Mouse (Mus musculus): ENCODE data around the gene Fancc.

DNA sequence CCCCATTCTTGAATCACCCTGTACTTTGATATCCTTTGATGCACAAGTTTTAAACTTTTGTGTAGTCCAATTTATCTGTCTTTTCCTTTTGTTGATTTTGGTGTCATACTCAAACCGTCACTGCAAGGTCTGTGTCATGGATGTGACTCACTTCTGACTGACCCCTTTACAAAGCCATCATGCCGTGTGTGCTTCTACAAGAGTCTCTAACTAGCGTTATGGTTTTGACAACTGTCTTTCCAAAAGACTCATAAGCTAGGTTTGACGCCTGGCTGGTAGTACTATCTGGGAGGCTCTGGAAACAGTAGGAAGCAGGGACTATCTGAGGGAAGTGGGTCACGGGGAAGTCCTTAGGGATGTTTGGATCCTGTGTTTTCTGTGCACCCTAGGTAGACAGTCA, 180.7 kb downstream of the Fancc start:
- TF ChIP-seq CTCF (IDR thresholded peaks at IDR 0.05; ENCODE audit: low read depth) (no peak), EP300 (IDR thresholded peaks at IDR 0.05; ENCODE audit: low read depth) (no peak)
